Mouse (Mus musculus): ENCODE measurements around the gene 1110051M20Rik. TPM values are rescaled to one million over a fixed set of nuclear protein-coding genes. Genes with fewer than 3 reads are reported as not detected.

1110051M20Rik gene
- total RNA-seq, 2 experiments from 2014 or later: 5.8 to 9.6 TPM

DNA sequence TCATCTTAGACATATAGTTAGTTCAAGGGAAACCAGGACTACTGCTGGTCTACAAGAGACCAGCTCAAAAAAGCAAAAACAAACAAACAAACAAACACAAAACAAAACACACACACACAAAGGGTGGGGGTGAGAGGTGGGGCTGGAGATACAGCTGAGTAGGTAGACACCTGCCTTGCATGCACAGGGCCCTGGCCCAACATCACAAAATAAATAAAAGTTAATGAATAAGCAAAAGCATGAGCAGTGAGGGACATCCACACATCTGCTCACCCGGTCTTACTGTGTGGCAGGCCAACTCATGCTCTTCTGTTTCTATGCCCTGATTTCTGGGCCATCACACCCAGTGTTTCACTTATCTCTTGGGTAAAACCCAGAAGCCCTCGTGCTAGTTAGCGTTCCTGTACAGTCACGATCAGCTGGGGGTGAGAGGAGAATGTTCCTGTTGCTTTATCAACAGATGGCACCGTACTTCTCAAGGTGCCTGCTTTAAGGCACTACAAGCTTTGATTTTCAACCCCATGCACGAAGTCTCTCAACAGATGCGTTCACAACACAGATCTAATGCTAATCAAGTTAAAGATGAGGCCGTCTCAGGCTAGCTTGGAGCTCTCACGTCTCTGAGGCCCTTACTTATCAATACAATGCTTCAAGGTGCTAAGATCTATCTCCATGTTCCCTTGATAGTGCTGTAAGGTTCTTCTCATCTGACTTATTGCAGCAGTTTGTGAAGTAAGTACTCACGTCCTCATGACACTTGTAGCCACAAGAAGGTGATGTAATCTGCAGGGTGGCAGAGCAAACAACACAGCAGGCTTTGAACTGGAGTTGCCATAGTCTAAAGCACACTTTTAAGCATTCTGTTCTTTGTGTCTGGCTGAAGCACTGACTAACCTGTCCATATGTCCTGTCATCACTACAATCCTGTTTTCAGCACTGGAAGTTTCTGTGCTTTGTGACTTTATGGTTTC is 123.7 kb downstream of the 1110051M20Rik start:
- ATAC-seq (replicated peaks; ENCODE audit: poor library complexity, severe bottlenecking): no peak

DNA sequence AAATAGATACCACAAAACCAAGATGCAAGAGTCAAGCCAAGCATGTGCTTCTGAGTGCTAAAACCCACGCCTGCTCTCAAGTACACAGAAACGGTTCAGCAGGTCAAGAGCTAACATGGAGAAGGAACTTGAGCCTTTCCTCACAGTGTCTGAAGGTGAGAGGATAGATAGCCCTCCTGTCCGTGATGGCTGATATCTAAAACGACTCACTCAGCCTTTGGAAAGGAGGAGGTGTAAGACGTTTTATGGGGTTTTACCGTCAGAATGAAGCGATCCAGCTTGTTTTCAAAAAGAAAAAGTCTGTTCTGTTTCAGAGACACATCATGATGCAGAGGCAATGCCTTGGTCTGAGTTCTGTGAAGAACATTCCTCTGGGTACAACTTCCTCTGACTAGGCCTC is 130.3 kb downstream of the 1110051M20Rik start:
- ATAC-seq (replicated peaks; ENCODE audit: poor library complexity, severe bottlenecking): no peak

DNA sequence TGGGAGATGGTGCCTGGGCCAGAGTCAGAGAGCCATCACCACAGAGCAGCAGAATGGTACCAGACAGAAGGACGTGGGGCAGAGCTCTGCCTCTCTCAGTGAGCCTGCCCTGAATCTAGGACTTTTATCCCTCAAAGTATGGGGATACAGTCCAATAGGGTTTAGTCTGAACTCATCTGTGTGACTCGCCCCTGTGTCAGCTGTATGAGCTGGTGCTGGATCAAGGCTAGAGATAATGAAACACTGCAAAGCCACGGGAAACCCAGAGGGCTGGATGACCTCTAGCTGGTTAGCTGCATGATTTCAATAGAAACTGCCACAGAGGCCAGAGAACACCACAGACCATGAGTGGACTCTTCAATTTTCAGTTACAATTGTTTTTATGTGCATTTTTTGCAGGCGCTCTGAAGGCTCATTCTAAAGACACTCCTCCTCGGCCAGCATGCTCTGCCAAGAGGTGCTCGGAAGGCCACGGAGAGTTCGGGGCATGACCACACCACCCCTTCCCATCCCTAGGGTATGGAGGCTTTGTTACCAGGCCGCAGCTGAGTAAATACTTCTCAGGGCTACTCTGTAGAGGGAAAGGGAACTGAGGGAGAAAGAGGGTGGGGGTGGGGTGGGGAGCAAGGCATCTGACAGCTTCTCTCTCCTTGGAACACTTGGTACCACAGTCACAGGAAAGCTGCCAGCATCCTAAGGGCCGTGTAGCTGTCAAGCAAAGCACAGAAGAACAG is 131.8 kb downstream of the 1110051M20Rik start:
- ATAC-seq (replicated peaks; ENCODE audit: poor library complexity, severe bottlenecking): no peak

GRCm38 (mm10) chr2:91309546-91309945 is 135.0 kb downstream of the 1110051M20Rik start:
- ATAC-seq (replicated peaks; ENCODE audit: poor library complexity, severe bottlenecking): no peak

DNA sequence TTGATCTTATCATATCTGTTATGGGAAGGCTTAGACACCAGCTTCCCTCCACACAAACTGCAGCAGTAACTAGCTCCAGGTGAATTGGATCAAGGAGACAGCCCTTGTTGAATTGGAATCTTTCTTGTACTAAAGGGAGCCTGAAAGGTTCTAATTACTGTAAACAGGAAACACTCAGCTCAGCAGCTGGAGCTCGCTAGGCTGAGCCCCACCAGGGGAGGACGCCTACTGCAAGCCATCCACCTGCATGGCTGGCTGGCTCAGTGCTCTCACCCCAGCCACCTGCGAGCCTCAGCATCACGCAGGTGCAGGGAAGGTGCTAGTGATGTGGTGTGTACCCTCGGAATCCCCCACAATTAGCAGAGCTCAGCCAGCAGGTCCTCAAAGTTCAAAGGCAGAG is 135.8 kb downstream of the 1110051M20Rik start:
- ATAC-seq (replicated peaks; ENCODE audit: poor library complexity, severe bottlenecking): no peak

GRCm38 (mm10) chr2:91306589-91306988 is 137.9 kb downstream of the 1110051M20Rik start:
- ATAC-seq (replicated peaks; ENCODE audit: poor library complexity, severe bottlenecking): no peak

DNA sequence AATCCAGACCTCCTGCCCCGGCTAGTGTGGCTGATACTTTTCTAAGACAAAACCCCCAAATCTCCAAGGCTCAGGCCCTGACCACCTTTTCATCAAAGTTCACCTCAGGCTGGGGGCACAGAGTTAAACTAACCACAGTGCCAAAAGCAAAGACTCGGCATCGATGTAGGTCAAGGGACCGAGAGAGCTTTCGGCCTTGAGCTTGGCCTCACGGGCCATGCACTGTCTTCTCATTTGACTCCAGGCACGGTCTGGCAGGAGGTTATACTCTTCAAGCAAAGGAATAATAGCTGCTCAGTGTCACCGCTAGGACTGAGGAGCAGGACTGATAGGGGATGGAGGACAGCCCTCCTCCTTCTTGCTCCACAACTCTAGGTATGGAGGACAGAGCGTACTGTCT is 138.6 kb downstream of the 1110051M20Rik start:
- no peak for ATAC-seq (replicated peaks; ENCODE audit: poor library complexity, severe bottlenecking)

DNA sequence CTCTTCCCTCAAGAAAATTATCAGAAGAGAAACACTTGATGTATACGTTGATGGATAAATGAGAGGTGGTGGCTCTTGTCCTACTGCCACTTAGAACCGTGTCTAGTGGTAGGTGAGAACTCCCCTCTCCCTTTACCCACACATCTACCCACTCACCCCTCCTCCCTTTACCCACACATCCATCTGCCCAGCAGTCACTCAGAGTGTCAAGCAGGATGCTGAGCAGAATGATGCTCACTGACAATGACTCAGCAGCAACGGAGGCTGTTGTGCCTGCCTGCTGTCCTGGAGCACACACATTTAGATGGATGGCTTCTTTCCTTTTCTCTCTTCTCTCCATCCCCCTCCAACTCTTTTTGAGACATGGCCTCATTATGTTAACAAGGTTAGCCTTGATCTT is 141.7 kb downstream of the 1110051M20Rik start:
- no peak for ATAC-seq (replicated peaks; ENCODE audit: poor library complexity, severe bottlenecking)

- ATAC-seq (replicated peaks; ENCODE audit: poor library complexity, severe bottlenecking): no peak
Observed at GRCm38 (mm10) chr2:91301836-91302235, 142.7 kb downstream of the 1110051M20Rik start.

- no peak for ATAC-seq (replicated peaks; ENCODE audit: poor library complexity, severe bottlenecking)
Observed at GRCm38 (mm10) chr2:91300784-91301183, 143.7 kb downstream of the 1110051M20Rik start.

GRCm38 (mm10) chr2:91299156-91299555 is 145.3 kb downstream of the 1110051M20Rik start:
- no peak for ATAC-seq (replicated peaks; ENCODE audit: poor library complexity, severe bottlenecking)

- ATAC-seq (replicated peaks; ENCODE audit: poor library complexity, severe bottlenecking): no peak
Observed at GRCm38 (mm10) chr2:91295895-91296294, 148.6 kb downstream of the 1110051M20Rik start.

DNA sequence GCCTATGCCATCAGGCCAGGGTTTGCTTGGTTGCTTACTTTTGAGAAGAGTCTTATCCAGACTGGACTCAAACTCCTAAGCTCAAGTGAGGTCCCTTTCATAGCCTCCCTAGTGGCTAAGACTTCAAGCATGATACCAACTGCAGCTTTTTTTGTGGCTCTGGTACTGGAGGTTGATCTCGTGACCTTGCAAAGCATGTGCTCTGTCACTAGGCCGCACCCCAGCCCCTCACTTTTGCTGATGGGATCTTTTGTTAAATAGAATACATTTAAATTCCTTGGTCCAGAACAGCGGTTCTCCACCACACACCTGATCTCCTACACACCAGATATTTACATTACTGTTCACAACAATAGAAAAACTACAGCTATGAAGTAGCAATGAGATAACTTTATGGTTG is 150.3 kb downstream of the 1110051M20Rik start:
- ATAC-seq (replicated peaks; ENCODE audit: poor library complexity, severe bottlenecking): no peak

- ATAC-seq (replicated peaks; ENCODE audit: poor library complexity, severe bottlenecking): no peak
Observed at GRCm38 (mm10) chr2:91291197-91292007, 153.1 kb downstream of the 1110051M20Rik start.

GRCm38 (mm10) chr2:91287563-91287962 is 156.9 kb downstream of the 1110051M20Rik start:
- ATAC-seq (replicated peaks; ENCODE audit: poor library complexity, severe bottlenecking): no peak

DNA sequence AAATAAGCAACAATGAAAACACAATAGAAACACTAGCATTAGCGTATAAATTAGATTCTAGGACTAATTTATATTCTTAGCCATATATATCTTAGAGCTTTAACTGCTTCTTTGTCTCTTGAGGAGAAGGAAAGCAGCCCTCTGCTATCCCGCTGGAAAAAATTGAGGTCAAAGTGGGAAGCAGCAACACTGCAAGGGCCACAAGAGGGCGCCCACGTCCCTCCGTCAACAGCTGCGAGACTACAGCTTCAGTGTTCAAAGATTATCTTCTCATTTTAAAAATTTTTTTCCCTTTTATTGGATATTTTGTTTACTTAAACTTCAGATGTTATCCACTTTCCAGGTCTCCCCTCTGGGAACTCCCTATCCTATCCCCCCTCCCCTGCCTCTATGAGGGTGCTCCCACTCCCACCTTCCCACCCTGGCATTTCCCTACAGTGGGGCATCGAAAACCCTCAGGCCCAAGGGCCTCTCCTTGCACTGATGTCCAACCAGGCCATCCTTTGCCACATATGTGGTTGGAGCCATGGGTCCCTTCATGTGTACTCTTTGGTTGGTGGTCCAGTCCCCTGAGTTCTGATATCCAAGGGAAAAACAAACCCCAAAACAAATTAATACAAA is 158.5 kb downstream of the 1110051M20Rik start:
- ATAC-seq (replicated peaks; ENCODE audit: poor library complexity, severe bottlenecking): peak; percentile 78

- no peak for ATAC-seq (replicated peaks; ENCODE audit: poor library complexity, severe bottlenecking)
Observed at GRCm38 (mm10) chr2:91284375-91285199, 159.9 kb downstream of the 1110051M20Rik start.

GRCm38 (mm10) chr2:91283972-91284371 is 160.5 kb downstream of the 1110051M20Rik start:
- ATAC-seq (replicated peaks; ENCODE audit: poor library complexity, severe bottlenecking): no peak

DNA sequence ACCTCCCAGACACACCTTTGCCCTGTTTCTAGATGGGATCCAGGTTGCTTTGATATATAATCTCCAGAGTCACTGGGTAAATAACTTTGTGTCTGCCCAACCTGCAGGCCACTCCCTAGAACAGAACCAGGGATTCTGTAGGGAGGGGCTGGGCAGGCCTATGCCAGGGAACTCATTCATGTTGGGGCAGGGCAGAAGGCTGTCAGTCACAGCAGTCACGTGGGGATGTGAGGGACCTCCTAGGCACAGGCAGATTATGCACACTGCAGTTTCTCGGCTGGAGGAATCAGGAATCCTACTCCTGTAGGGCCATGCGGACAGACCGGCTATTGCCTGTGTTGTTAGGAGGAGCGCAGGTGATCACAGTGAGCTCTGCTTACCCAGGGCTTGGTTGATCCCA is 163.1 kb downstream of the 1110051M20Rik start:
- no peak for ATAC-seq (replicated peaks; ENCODE audit: poor library complexity, severe bottlenecking)

Measured in granulocyte monocyte progenitor cell, adult 5-6 weeks (primary cell).